Mouse (Mus musculus) olfactory bulb, adult 2 months (tissue): ENCODE results near the gene Ttll5. TPM values are rescaled to one million over a fixed set of nuclear protein-coding genes. Genes with fewer than 3 reads are reported as not detected.

ENCODE experiments used
- H3K27ac ChIP-seq: fragments of 200-500 bp; 2 replicates; pipeline ENCODE4 v1.5.1; 2012; ENCODE audit warnings: low read depth, low read length; ENCODE audit not compliant: insufficient read depth
- H3K4me1 ChIP-seq: fragments of 200-500 bp; 2 replicates; pipeline ENCODE4 v1.6.1; 2012; ENCODE audit warnings: low read length; ENCODE audit not compliant: control insufficient read depth, insufficient read depth
- H3K4me3 ChIP-seq: fragments of 200-500 bp; 2 replicates; pipeline ENCODE4 v1.5.1; 2012; ENCODE audit warnings: mild to moderate bottlenecking, low read depth, low read length, moderate library complexity; ENCODE audit not compliant: insufficient read depth
- CTCF ChIP-seq: fragments of 200-500 bp; IDR thresholded peaks from 2 replicates; pipeline ENCODE4 v1.5.1; 2012; ENCODE audit warnings: low read depth, mild to moderate bottlenecking, low read length, moderate library complexity; ENCODE audit not compliant: insufficient read depth
- POLR2A ChIP-seq: fragments of 200-500 bp; IDR thresholded peaks from 2 replicates; pipeline ENCODE4 v1.6.1; 2012; ENCODE audit warnings: mild to moderate bottlenecking, low read depth, low read length, moderate library complexity; ENCODE audit not compliant: insufficient read depth
- WGBS: fragments of 180-500 bp; shearing (Covaris S2); methylation state at CpG from one replicate; pipeline ENCODE4 v1.1.7; 2018; 5-methylcytosine and 5-hydroxymethylcytosine counted together
- polyA plus RNA-seq: library from polyadenylated mRNA; stranded (reverse); fragments of >200 nt; gene quantifications from 2 replicates; pipeline ENCODE4 v1.2.4, GENCODE M21; 2012; ENCODE audit warnings: low replicate concordance; ENCODE audit not compliant: missing spikeins, insufficient read depth, insufficient read length

Gene Ttll5
- polyA plus RNA-seq, 1 experiment, result not detected

DNA sequence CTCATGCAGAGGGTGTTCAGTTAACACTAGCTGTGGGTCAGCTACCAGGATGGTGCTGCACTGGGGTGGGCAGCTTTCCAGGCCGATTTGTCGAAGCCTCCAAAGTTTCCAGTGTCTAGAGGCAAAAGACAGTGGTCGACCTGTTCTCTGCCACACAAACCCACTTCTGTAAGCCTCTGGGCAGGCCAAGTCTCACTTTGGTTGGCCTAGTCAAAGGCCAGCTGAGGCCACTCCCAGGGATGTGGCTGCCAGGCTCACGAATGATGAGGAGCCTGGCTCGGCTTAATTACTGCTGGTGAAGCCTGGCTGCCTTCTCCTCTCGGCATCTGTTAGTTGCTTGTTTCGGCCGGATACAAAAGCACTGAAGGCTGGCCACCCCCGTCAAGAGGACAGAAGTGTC is 24.4 kb upstream of the Ttll5 start:
- H3K27ac ChIP-seq, result no peak overlapping the region
- 49% methylated on average over 9 of the region's 9 CpGs for WGBS
- TF ChIP-seq CTCF, result no peak
- H3K4me1 ChIP-seq, result 0 out of 2 replicates have a peak, but pooled peaks cover 2% of the 10 kb centered on the region
- H3K4me3 ChIP-seq, result no peak overlapping the region

DNA sequence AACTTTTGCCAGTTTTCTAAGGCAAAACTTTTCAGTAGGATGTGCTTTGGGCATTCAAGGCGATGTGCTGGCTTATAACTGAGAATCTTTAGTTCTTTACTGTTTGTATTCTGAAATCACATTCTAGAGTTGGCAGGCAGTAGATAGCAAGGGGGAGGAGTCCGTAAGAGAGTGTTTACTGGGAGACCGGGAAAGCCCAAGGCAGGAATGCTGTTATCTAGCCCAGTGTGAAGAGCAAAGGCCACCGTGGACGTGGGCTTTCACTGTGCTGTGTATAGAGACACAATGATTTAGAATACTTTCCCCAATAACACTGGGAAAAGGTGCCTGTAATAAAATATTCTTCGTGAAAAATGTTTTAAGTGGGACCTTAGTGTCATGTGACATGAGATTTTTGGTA is 14.7 kb upstream of the Ttll5 start:
- no peaks in the 10 kb centered on the region for H3K4me1 ChIP-seq
- no peak overlapping the region for H3K4me3 ChIP-seq
- TF ChIP-seq CTCF (no peak), POLR2A (no peak)

GRCm38 (mm10) chr12:85810959-85811358 is 13.5 kb upstream of the Ttll5 start:
- no peaks in the 10 kb centered on the region for H3K4me1 ChIP-seq
- H3K27ac ChIP-seq, result no peak overlapping the region
- H3K4me3 ChIP-seq, result no peak overlapping the region
- TF ChIP-seq POLR2A (no peak), CTCF (no peak)

More for the DNA sequence above, 14.7 kb upstream of the Ttll5 start:
- H3K27ac ChIP-seq, result no peak overlapping the region
- 41% methylated on average over 6 of the region's 6 CpGs for WGBS

GRCm38 (mm10) chr12:85811676-85812075 is 12.8 kb upstream of the Ttll5 start:
- 98% methylated on average over 4 of the region's 4 CpGs for WGBS
- Histone ChIP-seq H3K4me3 (no peak overlapping the region), H3K27ac (no peak overlapping the region), H3K4me1 (no peaks in the 10 kb centered on the region)
- TF ChIP-seq CTCF (no peak), POLR2A (no peak)

GRCm38 (mm10) chr12:85813599-85813998 is 10.9 kb upstream of the Ttll5 start:
- WGBS, result 59% methylated on average over 2 of the region's 2 CpGs
- Histone ChIP-seq H3K27ac (no peak overlapping the region), H3K4me3 (no peak overlapping the region), H3K4me1 (peaks cover under 1% of the 10 kb centered on the region; the same call in 1 of the 2 replicates)
- no peak for TF ChIP-seq CTCF
- TF ChIP-seq POLR2A, result no peak

DNA sequence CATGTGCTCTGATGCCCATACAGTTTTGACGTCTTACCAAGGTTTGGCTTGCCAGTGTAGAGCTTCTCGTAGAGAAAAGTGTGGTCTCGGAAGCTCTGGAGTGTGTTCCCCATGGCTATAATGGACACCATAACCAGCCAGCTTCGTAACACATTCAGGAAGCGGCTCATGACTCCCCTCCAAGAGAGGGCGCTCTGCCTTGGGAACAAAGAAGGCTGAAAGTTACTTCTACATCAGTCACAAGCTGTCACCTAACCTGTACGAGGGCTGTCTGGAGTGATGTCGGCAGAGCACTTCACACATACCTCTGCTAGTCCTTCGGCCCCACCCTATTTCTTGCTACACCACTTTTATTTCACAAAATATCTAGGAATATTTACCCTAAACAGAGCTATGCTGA is 2.4 kb upstream of the Ttll5 start:
- peaks cover 5% of the 10 kb centered on the region; the same call in 1 of the 2 replicates for H3K4me1 ChIP-seq
- TF ChIP-seq CTCF, result no peak
- no peak for TF ChIP-seq POLR2A
- H3K27ac ChIP-seq, result no peak overlapping the region
- 75% methylated on average over 9 of the region's 9 CpGs for WGBS
- H3K4me3 ChIP-seq, result no peak overlapping the region

GRCm38 (mm10) chr12:85825361-85825760 is 902 bp downstream of the Ttll5 start:
- TF ChIP-seq POLR2A, result no peak
- TF ChIP-seq CTCF, result no peak
- 3% methylated on average over 8 of the region's 8 CpGs for WGBS
- peak overlapping the region; percentile 91 for H3K4me3 ChIP-seq
- peaks cover 3% of the 10 kb centered on the region; the same call in 1 of the 2 replicates for H3K4me1 ChIP-seq
- peak overlapping the region; percentile 80 for H3K27ac ChIP-seq

DNA sequence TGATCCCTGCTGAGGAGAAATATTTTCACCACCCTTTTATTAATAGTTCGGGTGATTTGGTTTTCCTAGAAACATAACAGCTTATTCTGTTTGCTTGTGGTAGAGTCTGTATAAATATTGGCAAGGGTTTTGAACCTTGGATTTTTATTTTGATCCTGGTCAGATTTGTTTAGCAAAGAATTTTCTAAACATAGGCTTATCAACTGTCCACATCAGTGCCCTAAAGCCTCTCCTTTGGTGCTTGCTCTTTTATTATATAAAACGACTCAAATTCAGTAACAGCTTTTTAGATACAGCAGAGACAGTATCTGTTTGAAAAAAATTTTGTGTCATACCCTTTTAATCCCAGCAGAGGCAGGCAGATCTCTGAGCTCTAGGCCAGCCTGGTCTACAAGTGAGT is 1.4 kb downstream of the Ttll5 start:
- H3K4me3 ChIP-seq, result no peak overlapping the region
- TF ChIP-seq POLR2A (no peak), CTCF (no peak)
- 48% methylated on average over 2 of the region's 2 CpGs for WGBS
- no peak overlapping the region for H3K27ac ChIP-seq
- peaks cover 3% of the 10 kb centered on the region; the same call in 1 of the 2 replicates for H3K4me1 ChIP-seq

- Histone ChIP-seq H3K4me3 (no peak overlapping the region), H3K27ac (no peak overlapping the region), H3K4me1 (peaks cover 3% of the 10 kb centered on the region; the same call in 1 of the 2 replicates)
- TF ChIP-seq POLR2A, result no peak
- TF ChIP-seq CTCF, result no peak
- 97% methylated on average over 3 of the region's 3 CpGs for WGBS
Observed at GRCm38 (mm10) chr12:85828856-85829255, 4.4 kb downstream of the Ttll5 start.

DNA sequence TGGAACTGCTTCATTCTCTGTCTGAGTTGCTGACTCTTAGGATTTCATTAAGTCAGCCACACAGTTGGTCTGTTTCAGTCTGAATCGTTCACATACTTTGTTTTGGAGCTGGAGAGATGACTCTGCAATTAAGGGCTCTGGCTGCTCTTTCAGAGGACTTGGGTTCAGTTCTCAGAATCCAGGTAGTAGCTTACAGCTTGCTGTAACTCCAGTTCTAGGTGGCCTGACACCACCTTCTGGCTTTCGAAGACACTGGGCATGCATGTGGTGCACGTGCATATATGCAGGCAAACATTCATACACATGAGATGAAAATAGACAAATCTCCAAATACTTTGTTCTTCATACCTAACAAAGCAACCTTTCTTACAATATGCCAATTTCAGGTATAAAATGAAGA is 5.4 kb downstream of the Ttll5 start:
- no peak overlapping the region for H3K4me3 ChIP-seq
- H3K27ac ChIP-seq, result no peak overlapping the region
- WGBS, result 86% methylated on average over 3 of the region's 3 CpGs
- H3K4me1 ChIP-seq, result peaks cover 3% of the 10 kb centered on the region; the same call in 1 of the 2 replicates
- TF ChIP-seq POLR2A, result no peak
- TF ChIP-seq CTCF, result no peak
